Mouse (Mus musculus) liver, adult 2 months (tissue): ENCODE measurements at regions not wholly inside any gene's neighbourhood (a gene's known extent, or its start where the extent isn't known, plus 50 kb on each side); places are given as distances from the start of the nearest gene placed in this dataset.

Source experiments
- CTCF ChIP-seq: fragments of 200-500 bp; IDR thresholded peaks from 2 replicates; pipeline ENCODE4 v1.5.1; 2011; ENCODE audit warnings: low read depth, low read length, control low read depth
- POLR2A ChIP-seq: fragments of 200-500 bp; IDR thresholded peaks from 2 replicates; pipeline ENCODE4 v1.6.1; 2011; ENCODE audit warnings: low read length, control low read depth; ENCODE audit not compliant: insufficient read depth; ENCODE audit errors: extremely low read depth

DNA sequence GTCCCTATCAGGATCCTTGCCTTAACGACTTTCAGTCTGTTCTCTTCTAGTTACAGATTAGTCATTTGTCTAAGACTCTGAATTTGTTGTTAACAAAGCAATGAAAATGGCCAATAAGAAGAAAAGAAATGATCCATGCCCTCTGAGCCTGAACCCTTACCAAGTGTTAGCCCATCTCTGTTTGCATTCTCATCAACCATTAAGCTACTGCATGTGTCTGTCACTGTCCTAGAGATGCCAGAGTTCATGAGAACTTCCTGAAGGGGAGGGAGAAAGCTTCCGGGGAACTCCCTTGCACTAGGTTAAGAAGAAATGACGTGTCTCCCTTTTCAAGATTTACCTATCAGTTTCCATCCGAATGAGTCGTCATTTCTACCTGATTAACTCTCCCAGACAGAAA lies 106.7 kb upstream of the Zfp462 start:
- no peak for TF ChIP-seq CTCF
- TF ChIP-seq POLR2A, result no peak
